Mouse (Mus musculus): ENCODE measurements around the gene Muc13.

DNA sequence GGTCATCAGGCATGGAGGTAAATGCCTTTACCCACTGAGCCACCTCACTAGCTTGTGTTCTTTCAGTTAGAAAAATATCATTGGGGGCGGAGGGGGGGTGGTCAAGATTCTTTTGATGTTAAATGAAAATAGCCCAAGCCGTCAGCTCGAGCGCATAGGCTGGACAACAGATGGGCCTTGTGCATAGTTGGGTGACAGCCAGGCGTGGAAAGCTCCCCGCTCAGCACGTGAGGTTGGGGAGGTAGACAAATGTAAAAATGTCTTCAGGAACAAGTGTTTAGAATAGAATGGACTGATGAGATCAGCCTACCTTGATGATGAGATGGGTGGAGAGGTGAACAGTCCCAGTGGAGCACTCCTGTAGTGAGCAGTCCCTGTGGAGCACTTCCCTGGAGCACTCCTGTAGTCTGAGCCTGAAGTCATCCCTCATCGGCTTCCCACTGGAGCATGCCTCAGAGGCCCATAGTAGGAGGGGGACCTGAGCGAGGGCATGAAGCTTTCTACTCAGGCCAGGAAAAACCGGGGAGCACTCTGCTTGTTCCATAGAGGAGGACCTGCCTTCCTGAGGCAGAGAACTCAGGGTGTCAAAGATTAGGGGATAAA lies 47.7 kb upstream of the Muc13 start:
- TF ChIP-seq CTCF (IDR thresholded peaks at IDR 0.05; ENCODE audit: low read depth, low read length) (no peak), TAL1 (conservative IDR thresholded peaks at IDR 0.05; ENCODE audit: low read depth, low read length) (no peak), GATA1 (IDR thresholded peaks at IDR 0.05; ENCODE audit: borderline replicate concordance, low read length) (no peak), POLR2AphosphoS5 (IDR thresholded peaks at IDR 0.05; ENCODE audit: insufficient replicate concordance, low read depth, low read length) (no peak)
